In genomic region chr10:120581547-120581946, GRCm38 (mm10) we compare ENCODE assay signal across 14 mouse cellular contexts.
DNase-seq lines count a peak whose midpoint lies in the region; ATAC-seq lines count a peak whose summit lies in the region.
"Had no signal": no experiment of that assay in that cellular context is flagged by ENCODE, and none has a peak within 500 bp of the region (broad histone marks: within the 10 kb centered on the region; RNA-seq: fewer than 3 reads in every experiment).

No protein-coding gene starts in this region.

- 88% methylated on average over 6 of the region's 6 CpGs for WGBS in embryonic facial prominence, embryonic 10.5 days
- WGBS in forebrain, embryonic 15.5 days = 30% methylated on average over 6 of the region's 6 CpGs
- WGBS in midbrain, embryonic 14.5 days = 53% methylated on average over 6 of the region's 6 CpGs

- ATAC-seq in forebrain, embryonic 15.5 days (replicated peaks) = peak; percentile 53; the same call in 1 of the 2 replicates
- ATAC-seq in midbrain, embryonic 14.5 days (ENCODE audit: low FRiP score, low TSS enrichment) = no peak
- ATAC-seq in erythroblast, adult 5-6 weeks (replicated peaks; ENCODE audit: low FRiP score, poor library complexity, severe bottlenecking) = no peak
- no peak for ATAC-seq in megakaryocyte progenitor cell, adult 5-6 weeks (replicated peaks; ENCODE audit: poor library complexity)

- no peak overlapping the region for H3K4me2 ChIP-seq in forebrain, embryonic 15.5 days (replicated peaks)
- no peak overlapping the region for H3K4me2 ChIP-seq in midbrain, embryonic 14.5 days (ENCODE audit: low read length)
- H3K4me2 ChIP-seq: limb, embryonic 12.5 days had no signal

- H3K4me3 ChIP-seq in embryonic facial prominence, embryonic 10.5 days = no peak overlapping the region
- H3K4me3 ChIP-seq in forebrain, embryonic 15.5 days = no peak overlapping the region
- no peak overlapping the region for H3K4me3 ChIP-seq in midbrain, embryonic 14.5 days (replicated peaks; ENCODE audit: low read depth, low read length)
- H3K4me3 ChIP-seq: limb, embryonic 12.5 days had no signal

- peak overlapping the region; percentile 51 for H3K27ac ChIP-seq in embryonic facial prominence, embryonic 10.5 days (replicated peaks)
- H3K27ac ChIP-seq in forebrain, embryonic 15.5 days (replicated peaks) = no peak overlapping the region; the same call in 1 of the 2 replicates
- H3K27ac ChIP-seq in midbrain, embryonic 14.5 days (replicated peaks; ENCODE audit: low read depth, low read length) = no peak overlapping the region
- H3K27ac ChIP-seq: limb, embryonic 12.5 days had no signal

- no peaks in the 10 kb centered on the region for H3K9me3 ChIP-seq in embryonic facial prominence, embryonic 10.5 days
- H3K9me3 ChIP-seq in forebrain, embryonic 15.5 days = no peaks in the 10 kb centered on the region
- H3K9me3 ChIP-seq in midbrain, embryonic 14.5 days (ENCODE audit: control insufficient read depth, low read length) = no peaks in the 10 kb centered on the region
- H3K9me3 ChIP-seq: limb, embryonic 12.5 days had no signal

- H3K4me1 ChIP-seq in embryonic facial prominence, embryonic 10.5 days = peaks cover 13% of the 10 kb centered on the region
- H3K4me1 ChIP-seq in forebrain, embryonic 15.5 days = peaks cover 13% of the 10 kb centered on the region
- no peaks in the 10 kb centered on the region for H3K4me1 ChIP-seq in midbrain, embryonic 14.5 days (ENCODE audit: control insufficient read depth, insufficient read depth, low read length)

- H3K27me3 ChIP-seq in embryonic facial prominence, embryonic 10.5 days (replicated peaks; ENCODE audit: low read depth, poor library complexity, severe bottlenecking) = no peaks in the 10 kb centered on the region
- no peaks in the 10 kb centered on the region for H3K27me3 ChIP-seq in forebrain, embryonic 15.5 days
- no peaks in the 10 kb centered on the region for H3K27me3 ChIP-seq in midbrain, embryonic 14.5 days (ENCODE audit: control insufficient read depth, insufficient read depth, low read length)
- H3K27me3 ChIP-seq: limb, embryonic 12.5 days had no signal

- DNase-seq in kidney, adult 9 months = peak; percentile 17
- DNase-seq in kidney, adult 18-20 months = no peak
- no peak for DNase-seq in embryonic facial prominence, embryonic 10.5 days (ENCODE audit: low spot score)
- DNase-seq in midbrain, embryonic 14.5 days = peak; percentile 49
- DNase-seq: adrenal gland, adult 8-10 months; cerebellum, adult 18-20 months; gastrocnemius, postnatal 36 days; layer of hippocampus, postnatal 36 days; lung, postnatal 14 days had no signal

- H3K36me3 ChIP-seq in embryonic facial prominence, embryonic 10.5 days (replicated peaks) = no peaks in the 10 kb centered on the region
- H3K36me3 ChIP-seq in forebrain, embryonic 15.5 days = no peaks in the 10 kb centered on the region
- no peaks in the 10 kb centered on the region for H3K36me3 ChIP-seq in midbrain, embryonic 14.5 days (ENCODE audit: control insufficient read depth, insufficient read depth, low read length)
- H3K36me3 ChIP-seq: G1E; limb, embryonic 12.5 days had no signal

- H3K9ac ChIP-seq in forebrain, embryonic 15.5 days (replicated peaks) = no peak overlapping the region
- H3K9ac ChIP-seq in midbrain, embryonic 14.5 days (replicated peaks; ENCODE audit: low read length) = no peak overlapping the region
- H3K9ac ChIP-seq: limb, embryonic 12.5 days had no signal

Comparison
In these comparisons a context has a peak if more than half of its experiments do, and no peak if none do; other contexts are left out.
1. DNase-seq: peak in kidney, adult 9 months (single experiment) and midbrain, embryonic 14.5 days (single experiment); none in kidney, adult 18-20 months (single experiment) and embryonic facial prominence, embryonic 10.5 days (single experiment).